Mouse (Mus musculus) left cerebral cortex, adult 6 months (tissue): Measurements from ENCODE around the gene Mast2. TPM values are rescaled to one million over a fixed set of nuclear protein-coding genes. Genes with fewer than 3 reads are reported as not detected.

Source experiments
- long read RNA-seq, 2 experiments: library from polyadenylated mRNA; unstranded; transcript quantifications; one replicate each; pipeline ENCODE4 v2.0.0; 2019 to 2020
- polyA plus RNA-seq: library from polyadenylated mRNA; unstranded; fragments of <200 nt; fragmentation: Nextera tagmentation; gene quantifications from 2 replicates; pipeline ENCODE4 v1.2.3, GENCODE M21; 2021

Gene Mast2
- polyA plus RNA-seq = 10.1 and 13.0 TPM in 2 replicates
- long read RNA-seq, experiment 1, partial matches to known transcripts = 41 of 53 reads
- long read RNA-seq, experiment 1, other reads (novel, unspliced or antisense) = 12 of 53 reads
- long read RNA-seq, experiment 2, partial matches to known transcripts = 1 of 15 reads
- long read RNA-seq, experiment 2, other reads (novel, unspliced or antisense) = 14 of 15 reads

DNA sequence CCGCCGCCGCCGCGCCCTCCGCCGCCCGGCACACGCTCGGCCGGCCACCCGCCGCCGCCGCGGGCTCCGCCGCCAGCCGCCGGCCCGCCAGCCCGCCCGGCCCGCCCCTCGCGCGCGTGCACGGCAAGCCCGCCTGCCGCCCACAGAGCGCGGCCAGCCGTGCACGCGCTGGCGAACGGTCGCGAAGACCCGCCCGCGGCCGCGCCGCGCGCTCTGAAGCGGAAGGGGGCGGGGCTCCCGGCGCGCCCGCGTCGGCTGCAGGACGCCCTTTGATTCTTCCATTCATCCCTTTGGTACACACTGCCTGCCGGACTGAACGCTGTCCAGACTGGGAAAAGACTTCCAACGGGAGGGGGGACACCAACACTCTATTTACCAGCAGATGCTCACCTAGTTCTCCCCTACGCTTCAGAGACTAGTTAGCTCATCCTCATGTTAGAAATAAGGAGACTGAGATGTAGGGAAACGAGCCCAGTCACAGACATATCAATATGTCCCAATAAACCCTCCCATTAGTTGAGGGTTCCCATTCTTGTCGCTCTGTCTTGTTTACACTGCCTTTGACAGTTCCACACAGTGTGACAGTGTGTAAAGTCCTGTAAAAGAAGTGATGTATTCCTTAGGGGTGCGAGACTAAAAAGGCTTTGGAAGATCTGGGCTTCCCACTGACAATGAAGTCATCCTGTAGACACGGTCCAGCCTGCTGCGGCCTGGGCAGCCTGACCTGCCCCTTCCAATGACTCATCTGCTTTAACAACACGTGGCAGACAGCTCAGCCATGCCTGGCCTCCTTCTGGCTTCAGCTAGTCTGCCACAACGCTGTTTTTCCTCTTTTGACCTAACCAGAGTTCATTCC lies at the start of gene Mast2:
TSS of gene Mast2 (minus strand) at position 58 of the 856 bp plus-strand sequence.

GRCm38 (mm10) chr4:116507425-116508218 lies 43.6 kb upstream of the Mast2 start, which contains the start of gene Ipp:
Gene Ipp, plus strand, starts transcription at chr4:116507549.

Other genes starting within 250 kb of the Mast2 start
- gene Pik3r3, start 242.6 kb downstream of the Mast2 start, polyA plus RNA-seq = 9.9 and 12.7 TPM in 2 replicates
- gene Ipp, start 43.4 kb upstream of the Mast2 start, polyA plus RNA-seq = 4.4 and 4.7 TPM in 2 replicates
- gene Tmem69, start 91.8 kb upstream of the Mast2 start, polyA plus RNA-seq = 5.1 and 6.1 TPM in 2 replicates
- 5.2 and 5.8 TPM in 2 replicates for gene Gpbp1l1, start 93.5 kb upstream of the Mast2 start, polyA plus RNA-seq
- gene Ccdc17, start 132.5 kb upstream of the Mast2 start, polyA plus RNA-seq = 1.8 and 3.2 TPM in 2 replicates
- 4.4 and 6.2 TPM in 2 replicates for gene Nasp, start 163.8 kb upstream of the Mast2 start, polyA plus RNA-seq
- gene Akr1a1, start 187.5 kb upstream of the Mast2 start, polyA plus RNA-seq = 568 and 624 TPM in 2 replicates
- gene Prdx1, start 221.4 kb upstream of the Mast2 start, polyA plus RNA-seq = 680 and 725 TPM in 2 replicates
- 10.1 and 15.4 TPM in 2 replicates for gene Mmachc, start 244.2 kb upstream of the Mast2 start, polyA plus RNA-seq
- gene Ccdc163, start 244.3 kb upstream of the Mast2 start, polyA plus RNA-seq = 4.1 and 4.8 TPM in 2 replicates